Mouse (Mus musculus) brain, embryonic 14.5 days (tissue): ENCODE measurements around the gene Stat3.

Source experiments
- CTCF ChIP-seq: fragments of 200-500 bp; IDR thresholded peaks from 2 replicates; pipeline ENCODE4 v1.5.1; 2012; ENCODE audit warnings: inconsistent platforms, mild to moderate bottlenecking, moderate library complexity, borderline replicate concordance; ENCODE audit not compliant: insufficient read depth, insufficient read length; ENCODE audit errors: extremely low read depth
- POLR2A ChIP-seq: fragments of 200-500 bp; IDR thresholded peaks from 2 replicates; pipeline ENCODE4 v1.6.1; 2012; ENCODE audit warnings: mild to moderate bottlenecking, inconsistent platforms, borderline replicate concordance; ENCODE audit not compliant: poor library complexity, insufficient read depth, insufficient read length, severe bottlenecking; ENCODE audit errors: extremely low read depth

DNA sequence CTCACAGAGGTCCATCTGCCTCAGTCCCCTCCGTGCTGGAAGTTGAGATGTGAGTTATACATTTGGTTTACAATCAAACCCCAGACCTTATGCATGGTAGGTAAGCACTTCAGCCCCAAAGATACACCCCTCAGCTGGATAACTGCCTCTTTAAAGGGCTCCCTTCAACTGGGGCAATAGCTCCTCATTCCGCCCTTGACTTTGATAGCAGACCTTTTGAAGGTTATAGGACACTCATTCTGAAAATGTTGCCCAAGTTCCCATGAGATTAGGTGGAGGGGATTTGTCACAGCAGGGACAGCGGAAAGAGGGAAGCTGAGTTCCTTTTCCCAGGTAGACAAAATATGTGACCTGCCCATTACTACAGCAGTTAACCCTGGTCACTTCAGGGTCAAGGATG is 41.9 kb upstream of the Stat3 start:
- no peak for TF ChIP-seq CTCF
- TF ChIP-seq POLR2A: no peak
